8 mouse cellular contexts compared by ENCODE assay signal in genomic region chrX:152341496-152341895, GRCm38 (mm10). TPM values are rescaled to one million over a fixed set of nuclear protein-coding genes. Genes with fewer than 3 reads are reported as not detected.
DNase-seq lines count a peak whose midpoint lies in the region; ATAC-seq and TF ChIP-seq lines count a peak whose summit lies in the region.

No protein-coding gene starts in this region.

- 24% methylated on average over 11 of the region's 11 CpGs for WGBS in heart, embryonic 13.5 days
- 29% methylated on average over 11 of the region's 11 CpGs for WGBS in intestine, embryonic 15.5 days
- WGBS in midbrain, embryonic 16.5 days = 31% methylated on average over 11 of the region's 11 CpGs

- peaks cover 13% of the 10 kb centered on the region for H3K4me1 ChIP-seq in heart, embryonic 13.5 days
- H3K4me1 ChIP-seq in ES-Bruce4 (ENCODE audit: control insufficient read depth, insufficient read depth, low read length) = no peaks in the 10 kb centered on the region
- no peaks in the 10 kb centered on the region for H3K4me1 ChIP-seq in intestine, embryonic 15.5 days (replicated peaks)
- H3K4me1 ChIP-seq in midbrain, embryonic 16.5 days (ENCODE audit: control insufficient read depth, insufficient read depth, low read length) = peaks cover 20% of the 10 kb centered on the region

- peak overlapping the region; percentile 88 for H3K9ac ChIP-seq in heart, embryonic 13.5 days
- peak overlapping the region; percentile 78 for H3K9ac ChIP-seq in ES-Bruce4 (ENCODE audit: low read depth, poor library complexity, severe bottlenecking)
- H3K9ac ChIP-seq in intestine, embryonic 15.5 days = peak overlapping the region; percentile 69
- H3K9ac ChIP-seq in midbrain, embryonic 16.5 days (ENCODE audit: low read depth, low read length) = peak overlapping the region; percentile 81

- TF ChIP-seq POLR2A in ES-Bruce4 (IDR thresholded peaks at IDR 0.05; ENCODE audit: insufficient read depth, low read length) = no peak

- no peak for TF ChIP-seq EP300 in ES-Bruce4 (IDR thresholded peaks at IDR 0.05; ENCODE audit: insufficient read depth, low read depth, low read length)

- no peak for DNase-seq in heart, postnatal 4 days
- peak; percentile 25 for DNase-seq in embryo, embryonic 10.5 days (ENCODE audit: low spot score)
- no peak for DNase-seq in urinary bladder, adult 18-20 months (ENCODE audit: low spot score in 2 of 2)

- H3K4me3 ChIP-seq in heart, embryonic 13.5 days = peak overlapping the region; percentile 70
- H3K4me3 ChIP-seq in ES-Bruce4 (ENCODE audit: low read depth, low read length) = peak overlapping the region; percentile 78
- H3K4me3 ChIP-seq in intestine, embryonic 15.5 days (replicated peaks) = peak overlapping the region; percentile 56
- peak overlapping the region; percentile 53 for H3K4me3 ChIP-seq in midbrain, embryonic 16.5 days (ENCODE audit: low read depth, low read length)

- no peaks in the 10 kb centered on the region for H3K9me3 ChIP-seq in heart, embryonic 13.5 days
- H3K9me3 ChIP-seq in ES-Bruce4 (replicated peaks; ENCODE audit: control insufficient read depth, insufficient read depth, low read length, poor library complexity, severe bottlenecking) = no peaks in the 10 kb centered on the region
- no peaks in the 10 kb centered on the region for H3K9me3 ChIP-seq in intestine, embryonic 15.5 days
- H3K9me3 ChIP-seq in midbrain, embryonic 16.5 days (replicated peaks; ENCODE audit: control insufficient read depth, low read length, poor library complexity, severe bottlenecking) = no peaks in the 10 kb centered on the region

- H3K27me3 ChIP-seq in heart, embryonic 13.5 days (replicated peaks) = peaks cover 97% of the 10 kb centered on the region
- H3K27me3 ChIP-seq in ES-Bruce4 (ENCODE audit: control insufficient read depth, insufficient read depth, low read length, poor library complexity, severe bottlenecking) = no peaks in the 10 kb centered on the region
- H3K27me3 ChIP-seq in intestine, embryonic 15.5 days (replicated peaks) = peaks cover 11% of the 10 kb centered on the region; the same call in 1 of the 2 replicates
- H3K27me3 ChIP-seq in midbrain, embryonic 16.5 days (ENCODE audit: control insufficient read depth, insufficient read depth, low read depth, low read length) = peaks cover 26% of the 10 kb centered on the region

- H3K4me2 ChIP-seq in heart, embryonic 13.5 days = peak overlapping the region; percentile 68
- peak overlapping the region; percentile 61 for H3K4me2 ChIP-seq in intestine, embryonic 15.5 days (replicated peaks)
- H3K4me2 ChIP-seq in midbrain, embryonic 16.5 days (ENCODE audit: low read length) = peak overlapping the region; percentile 53

- no peak for TF ChIP-seq CTCF in ES-Bruce4 (IDR thresholded peaks at IDR 0.05; ENCODE audit: low read depth, low read length)

- no peak for ATAC-seq in heart, embryonic 13.5 days (ENCODE audit: extremely low read depth, insufficient number of reproducible peaks, low FRiP score, low TSS enrichment)
- ATAC-seq in intestine, embryonic 15.5 days = no peak
- ATAC-seq in midbrain, embryonic 16.5 days = no peak
- no peak for ATAC-seq in erythroid progenitor cell, adult 5-6 weeks (replicated peaks; ENCODE audit: low FRiP score, poor library complexity, severe bottlenecking)

- H3K36me3 ChIP-seq in heart, embryonic 13.5 days = peaks cover 23% of the 10 kb centered on the region
- peaks cover 10% of the 10 kb centered on the region for H3K36me3 ChIP-seq in ES-Bruce4 (ENCODE audit: control insufficient read depth, insufficient read depth, low read length, poor library complexity, severe bottlenecking)
- H3K36me3 ChIP-seq in intestine, embryonic 15.5 days = no peaks in the 10 kb centered on the region
- H3K36me3 ChIP-seq in midbrain, embryonic 16.5 days (ENCODE audit: control insufficient read depth, insufficient read depth, low read length) = no peaks in the 10 kb centered on the region

- peak overlapping the region; percentile 83 for H3K27ac ChIP-seq in heart, embryonic 13.5 days (replicated peaks)
- no peak overlapping the region for H3K27ac ChIP-seq in ES-Bruce4 (ENCODE audit: insufficient read depth, low read length)
- H3K27ac ChIP-seq in intestine, embryonic 15.5 days = peak overlapping the region; percentile 83; the same call in 1 of the 2 replicates
- H3K27ac ChIP-seq in midbrain, embryonic 16.5 days (ENCODE audit: low read length) = peak overlapping the region; percentile 88

RNA-seq across cellular contexts. Expression of gene Tspyl2, which starts 0.7 kb away (rescaled TPM):
- polyA plus RNA-seq in heart, embryonic 13.5 days (2015; fragmentation: Nextera tagmentation; extraction: Ambion mirVana) = 17.1 and 18.2 TPM in 2 replicates
- 10 to 100 TPM; 13.5 to 14.6 TPM for total RNA-seq in heart, postnatal 4 days (2021)
- polyA plus RNA-seq in ES-Bruce4 (2011; ENCODE audit: insufficient read depth, insufficient read length, low read depth, missing spikeins) = 16.1 and 19.5 TPM in 2 replicates
- polyA plus RNA-seq in intestine, embryonic 15.5 days (2015; fragmentation: Nextera tagmentation; extraction: Ambion mirVana) = 23.4 and 24.2 TPM in 2 replicates
- polyA plus RNA-seq in midbrain, embryonic 16.5 days (2015; fragmentation: Nextera tagmentation; extraction: Ambion mirVana) = 60.5 and 64.1 TPM in 2 replicates
- 0.84 and 1.4 TPM in 2 replicates for total RNA-seq in erythroid progenitor cell, adult 5-6 weeks (2015; ENCODE audit: low replicate concordance)
- 2.0 and 2.1 TPM in 2 replicates for total RNA-seq in erythroid progenitor cell, adult 5-6 weeks (2017; ENCODE audit: low replicate concordance)

RNA-seq across cellular contexts. Expression of gene Kantr, which starts 14.2 kb away (rescaled TPM):
- 7.2 and 8.1 TPM in 2 replicates for polyA plus RNA-seq in heart, embryonic 13.5 days (2015; fragmentation: Nextera tagmentation; extraction: Ambion mirVana)
- 1 to 10 TPM; 3.0 to 3.5 TPM for total RNA-seq in heart, postnatal 4 days (2021)
- polyA plus RNA-seq in ES-Bruce4 (2011; ENCODE audit: insufficient read depth, insufficient read length, low read depth, missing spikeins) = 24.3 and 29.5 TPM in 2 replicates
- 12.9 and 14.4 TPM in 2 replicates for polyA plus RNA-seq in intestine, embryonic 15.5 days (2015; fragmentation: Nextera tagmentation; extraction: Ambion mirVana)
- polyA plus RNA-seq in midbrain, embryonic 16.5 days (2015; fragmentation: Nextera tagmentation; extraction: Ambion mirVana) = 44.1 TPM in 2 replicates
- total RNA-seq in erythroid progenitor cell, adult 5-6 weeks (2015; ENCODE audit: low replicate concordance) = 15.1 and 24.3 TPM in 2 replicates
- total RNA-seq in erythroid progenitor cell, adult 5-6 weeks (2017; ENCODE audit: low replicate concordance) = 2.8 and 3.8 TPM in 2 replicates

RNA-seq across cellular contexts. Expression of gene Gpr173, which starts 27.0 kb away (rescaled TPM):
- 2.2 and 2.8 TPM in 2 replicates for polyA plus RNA-seq in heart, embryonic 13.5 days (2015; fragmentation: Nextera tagmentation; extraction: Ambion mirVana)
- 1 to 10 TPM; 3.4 to 3.9 TPM for total RNA-seq in heart, postnatal 4 days (2021)
- 2.7 and 4.3 TPM in 2 replicates for polyA plus RNA-seq in ES-Bruce4 (2011; ENCODE audit: insufficient read depth, insufficient read length, low read depth, missing spikeins)
- polyA plus RNA-seq in intestine, embryonic 15.5 days (2015; fragmentation: Nextera tagmentation; extraction: Ambion mirVana) = 2.1 TPM in 2 replicates
- 11.1 and 12.3 TPM in 2 replicates for polyA plus RNA-seq in midbrain, embryonic 16.5 days (2015; fragmentation: Nextera tagmentation; extraction: Ambion mirVana)
- not detected in 2 replicates for total RNA-seq in erythroid progenitor cell, adult 5-6 weeks (2015; ENCODE audit: low replicate concordance)
- not detected in 2 replicates for total RNA-seq in erythroid progenitor cell, adult 5-6 weeks (2017; ENCODE audit: low replicate concordance)
